Mouse (Mus musculus): ENCODE data around the gene Pnpla8. TPM values are rescaled to one million over a fixed set of nuclear protein-coding genes. Genes with fewer than 3 reads are reported as not detected.

The Pnpla8 gene
- total and polyA plus RNA-seq, 2 experiments: 17.2 to 111 TPM

DNA sequence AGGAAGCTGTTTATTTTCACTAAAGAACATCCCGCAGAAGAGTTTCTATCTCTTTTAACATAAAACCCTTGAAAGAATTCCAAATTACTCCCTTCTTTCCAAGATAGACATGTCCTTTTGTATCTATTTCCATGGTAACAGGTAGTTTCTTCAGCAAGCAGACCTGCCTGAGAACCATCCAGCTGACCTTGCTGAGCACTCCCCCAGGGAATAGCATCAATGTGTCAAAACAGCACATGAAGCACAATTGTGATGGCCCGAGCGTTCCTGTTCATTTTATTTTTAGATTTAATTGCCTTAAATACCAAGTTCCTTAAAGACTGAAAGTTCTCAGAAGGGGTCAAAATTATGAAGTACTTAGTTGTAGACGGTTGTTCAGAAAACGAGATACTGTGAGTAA is 124.1 kb downstream of the Pnpla8 start:
- Histone ChIP-seq H3K27me3 (ENCODE audit: control insufficient read depth, insufficient read depth, low read length) (no peaks in the 10 kb centered on the region), H3K36me3 (ENCODE audit: control insufficient read depth, insufficient read depth, low read length) (no peaks in the 10 kb centered on the region), H3K4me3 (ENCODE audit: insufficient read depth, low read depth, low read length) (no peak overlapping the region), H3K79me2 (ENCODE audit: control insufficient read depth, insufficient read depth, low read length) (no peaks in the 10 kb centered on the region), H3K27ac (replicated peaks; ENCODE audit: insufficient read depth, low read depth, low read length) (no peak overlapping the region), H3K9ac (ENCODE audit: low read depth, low read length) (no peak overlapping the region), H3K4me1 (ENCODE audit: control insufficient read depth, insufficient read depth, low read length) (no peaks in the 10 kb centered on the region)
- DNase-seq (ENCODE audit: extremely low read depth, low read depth, low spot score): no peak
- WGBS: 64% methylated on average over 5 of the region's 5 CpGs
- TF ChIP-seq CTCF (IDR thresholded peaks at IDR 0.05; ENCODE audit: low read depth, low read length) (no peak), POLR2A (IDR thresholded peaks at IDR 0.05; ENCODE audit: extremely low read depth, insufficient read depth, low read length) (no peak)

- Histone ChIP-seq H3K4me1 (ENCODE audit: control insufficient read depth, insufficient read depth, low read length) (no peaks in the 10 kb centered on the region), H3K27me3 (ENCODE audit: control insufficient read depth, insufficient read depth, low read length) (no peaks in the 10 kb centered on the region), H3K9ac (ENCODE audit: low read depth, low read length) (no peak overlapping the region), H3K27ac (replicated peaks; ENCODE audit: insufficient read depth, low read depth, low read length) (no peak overlapping the region), H3K36me3 (ENCODE audit: control insufficient read depth, insufficient read depth, low read length) (no peaks in the 10 kb centered on the region), H3K4me3 (ENCODE audit: insufficient read depth, low read depth, low read length) (no peak overlapping the region), H3K79me2 (ENCODE audit: control insufficient read depth, insufficient read depth, low read length) (no peaks in the 10 kb centered on the region)
- DNase-seq (ENCODE audit: extremely low read depth, low read depth, low spot score): no peak
- WGBS: 92% methylated on average over 3 of the region's 3 CpGs
- TF ChIP-seq CTCF (IDR thresholded peaks at IDR 0.05; ENCODE audit: low read depth, low read length) (no peak), POLR2A (IDR thresholded peaks at IDR 0.05; ENCODE audit: extremely low read depth, insufficient read depth, low read length) (no peak)
These were observed 125.0 kb downstream of the Pnpla8 start for GRCm38 (mm10) chr12:44346143-44346542.

- no peaks in the 10 kb centered on the region for H3K36me3 ChIP-seq (ENCODE audit: control insufficient read depth, insufficient read depth, low read length)
- no peak overlapping the region for H3K9ac ChIP-seq (ENCODE audit: low read depth, low read length)
- H3K27me3 ChIP-seq (ENCODE audit: control insufficient read depth, insufficient read depth, low read length): no peaks in the 10 kb centered on the region
- WGBS: 76% methylated on average over 4 of the region's 4 CpGs
- no peaks in the 10 kb centered on the region for H3K4me1 ChIP-seq (ENCODE audit: control insufficient read depth, insufficient read depth, low read length)
- no peak overlapping the region for H3K4me3 ChIP-seq (ENCODE audit: insufficient read depth, low read depth, low read length)
- DNase-seq (ENCODE audit: extremely low read depth, low read depth, low spot score): no peak
- no peaks in the 10 kb centered on the region for H3K79me2 ChIP-seq (ENCODE audit: control insufficient read depth, insufficient read depth, low read length)
- TF ChIP-seq POLR2A (IDR thresholded peaks at IDR 0.05; ENCODE audit: extremely low read depth, insufficient read depth, low read length) (no peak), CTCF (IDR thresholded peaks at IDR 0.05; ENCODE audit: low read depth, low read length) (no peak)
- no peak overlapping the region for H3K27ac ChIP-seq (replicated peaks; ENCODE audit: insufficient read depth, low read depth, low read length)
These were observed 133.9 kb downstream of the Pnpla8 start for GRCm38 (mm10) chr12:44355116-44355515.

- 47% methylated on average over 3 of the region's 3 CpGs for WGBS
- H3K4me1 ChIP-seq (ENCODE audit: control insufficient read depth, insufficient read depth, low read length): no peaks in the 10 kb centered on the region
- no peak overlapping the region for H3K4me3 ChIP-seq (ENCODE audit: insufficient read depth, low read depth, low read length)
- no peaks in the 10 kb centered on the region for H3K27me3 ChIP-seq (ENCODE audit: control insufficient read depth, insufficient read depth, low read length)
- H3K79me2 ChIP-seq (ENCODE audit: control insufficient read depth, insufficient read depth, low read length): no peaks in the 10 kb centered on the region
- H3K9ac ChIP-seq (ENCODE audit: low read depth, low read length): no peak overlapping the region
- TF ChIP-seq POLR2A (IDR thresholded peaks at IDR 0.05; ENCODE audit: extremely low read depth, insufficient read depth, low read length) (no peak), CTCF (IDR thresholded peaks at IDR 0.05; ENCODE audit: low read depth, low read length) (no peak)
- H3K36me3 ChIP-seq (ENCODE audit: control insufficient read depth, insufficient read depth, low read length): no peaks in the 10 kb centered on the region
- H3K27ac ChIP-seq (replicated peaks; ENCODE audit: insufficient read depth, low read depth, low read length): no peak overlapping the region
- no peak for DNase-seq (ENCODE audit: extremely low read depth, low read depth, low spot score)
These were observed 136.3 kb downstream of the Pnpla8 start for GRCm38 (mm10) chr12:44357460-44357859.

DNA sequence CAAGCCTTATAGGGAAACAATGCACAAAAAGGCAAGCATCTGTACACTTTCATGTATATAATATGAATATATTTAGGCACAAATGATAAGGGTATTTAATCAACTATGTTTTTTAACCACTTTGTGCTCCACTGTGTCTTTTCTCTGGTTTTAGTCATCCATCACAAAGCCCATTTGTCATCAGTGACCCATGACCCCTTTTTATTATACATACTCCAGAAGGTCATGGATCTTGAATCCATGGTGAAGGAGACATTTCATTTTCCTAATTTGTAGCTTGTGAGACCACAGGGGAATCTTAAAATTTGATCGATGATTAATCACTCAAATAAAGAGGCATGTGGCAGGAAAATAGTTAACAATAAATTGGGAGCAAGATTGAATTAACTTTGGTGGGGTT is 136.7 kb downstream of the Pnpla8 start:
- Histone ChIP-seq H3K4me3 (ENCODE audit: insufficient read depth, low read depth, low read length) (no peak overlapping the region), H3K27ac (replicated peaks; ENCODE audit: insufficient read depth, low read depth, low read length) (no peak overlapping the region), H3K9ac (ENCODE audit: low read depth, low read length) (no peak overlapping the region), H3K27me3 (ENCODE audit: control insufficient read depth, insufficient read depth, low read length) (no peaks in the 10 kb centered on the region), H3K36me3 (ENCODE audit: control insufficient read depth, insufficient read depth, low read length) (no peaks in the 10 kb centered on the region), H3K4me1 (ENCODE audit: control insufficient read depth, insufficient read depth, low read length) (no peaks in the 10 kb centered on the region), H3K79me2 (ENCODE audit: control insufficient read depth, insufficient read depth, low read length) (no peaks in the 10 kb centered on the region)
- TF ChIP-seq CTCF (IDR thresholded peaks at IDR 0.05; ENCODE audit: low read depth, low read length) (no peak), POLR2A (IDR thresholded peaks at IDR 0.05; ENCODE audit: extremely low read depth, insufficient read depth, low read length) (no peak)
- no peak for DNase-seq (ENCODE audit: extremely low read depth, low read depth, low spot score)
- WGBS: 98% methylated on average over 1 of the region's 1 CpGs

DNA sequence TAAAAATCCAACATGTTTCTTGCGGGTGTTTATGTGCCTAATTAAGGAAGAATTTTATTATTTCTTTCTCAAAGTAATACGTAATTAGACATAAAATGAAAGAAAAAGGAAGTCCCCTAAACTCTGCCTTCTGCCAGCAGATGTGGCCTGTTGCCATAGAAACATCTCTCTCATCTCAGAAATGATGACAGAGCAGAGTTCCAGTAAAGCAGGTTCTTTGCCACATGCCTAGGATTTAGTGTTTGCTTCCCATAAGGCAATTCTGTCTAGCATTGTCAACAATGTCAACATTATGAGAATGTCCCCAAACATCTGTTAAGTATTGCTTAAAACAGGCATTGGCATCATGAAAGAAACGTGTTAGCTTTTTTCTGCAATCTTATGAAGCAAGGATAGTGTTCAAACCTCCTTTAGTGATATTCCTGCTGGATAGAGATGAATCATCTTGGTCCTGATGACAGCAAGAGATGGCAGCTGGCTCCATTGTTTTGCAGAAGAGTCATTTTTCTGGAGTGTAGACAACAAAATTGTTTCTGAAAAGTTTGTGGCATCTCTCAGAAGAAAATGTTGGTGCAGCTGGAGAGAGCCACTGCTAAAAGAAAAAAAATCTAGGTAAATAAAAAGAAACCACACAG is 150.0 kb downstream of the Pnpla8 start:
- no peak overlapping the region for H3K9ac ChIP-seq (ENCODE audit: low read depth, low read length)
- DNase-seq (ENCODE audit: extremely low read depth, low read depth, low spot score): no peak
- no peaks in the 10 kb centered on the region for H3K36me3 ChIP-seq (ENCODE audit: control insufficient read depth, insufficient read depth, low read length)
- no peaks in the 10 kb centered on the region for H3K27me3 ChIP-seq (ENCODE audit: control insufficient read depth, insufficient read depth, low read length)
- TF ChIP-seq POLR2A (IDR thresholded peaks at IDR 0.05; ENCODE audit: extremely low read depth, insufficient read depth, low read length) (no peak), CTCF (IDR thresholded peaks at IDR 0.05; ENCODE audit: low read depth, low read length) (no peak)
- H3K27ac ChIP-seq (replicated peaks; ENCODE audit: insufficient read depth, low read depth, low read length): no peak overlapping the region
- 69% methylated on average over 3 of the region's 3 CpGs for WGBS
- no peaks in the 10 kb centered on the region for H3K79me2 ChIP-seq (ENCODE audit: control insufficient read depth, insufficient read depth, low read length)
- H3K4me1 ChIP-seq (ENCODE audit: control insufficient read depth, insufficient read depth, low read length): no peaks in the 10 kb centered on the region
- H3K4me3 ChIP-seq (ENCODE audit: insufficient read depth, low read depth, low read length): no peak overlapping the region

Other genes starting within 250 kb of the Pnpla8 start
- gene Dnajb9, start 11.0 kb upstream of the Pnpla8 start, total RNA-seq (2014; rRNA removed): 15.3 and 17.4 TPM in 2 replicates
- gene Dnajb9, start 11.0 kb upstream of the Pnpla8 start, polyA plus RNA-seq (2012; rRNA removed): 6.7 and 7.2 TPM in 2 replicates
- 0.27 TPM in 1 of 2 replicates, not detected in the other for gene Nrcam, start 107.5 kb downstream of the Pnpla8 start, total RNA-seq (2014; rRNA removed)
- gene Nrcam, start 107.5 kb downstream of the Pnpla8 start, polyA plus RNA-seq (2012; rRNA removed): not detected in 2 replicates